Mouse (Mus musculus): ENCODE data around the gene Btbd1.
"Not testable (repeated sequence)": the region's sequence is repeated elsewhere in the genome, so short reads cannot be mapped to it uniquely, and the experiment has no call there.

The Btbd1 gene

GRCm38 (mm10) chr7:81849633-81850032, 20.4 kb upstream of the Btbd1 start:
- DNase-seq (ENCODE audit: low spot score) = no peak

DNA sequence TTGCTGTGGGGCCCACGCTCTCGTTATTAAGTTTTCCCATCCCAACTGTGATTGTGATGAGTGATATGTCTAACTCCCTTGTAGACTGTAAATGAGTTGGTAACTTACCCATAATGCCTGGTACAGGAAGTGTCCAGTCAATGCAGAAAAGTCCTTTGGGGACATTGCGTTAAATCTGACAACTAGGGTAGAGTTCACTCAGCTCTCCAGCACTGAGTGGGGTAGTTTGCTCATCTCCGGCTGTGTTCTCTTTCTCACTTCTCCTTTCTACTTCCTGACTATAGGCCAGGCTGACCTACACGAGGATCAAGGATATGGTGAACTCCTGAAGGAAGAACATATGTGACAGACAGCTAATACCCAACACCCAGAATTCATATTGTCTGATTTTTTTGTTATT, 20.0 kb upstream of the Btbd1 start:
- DNase-seq (ENCODE audit: low spot score) = no peak

DNA sequence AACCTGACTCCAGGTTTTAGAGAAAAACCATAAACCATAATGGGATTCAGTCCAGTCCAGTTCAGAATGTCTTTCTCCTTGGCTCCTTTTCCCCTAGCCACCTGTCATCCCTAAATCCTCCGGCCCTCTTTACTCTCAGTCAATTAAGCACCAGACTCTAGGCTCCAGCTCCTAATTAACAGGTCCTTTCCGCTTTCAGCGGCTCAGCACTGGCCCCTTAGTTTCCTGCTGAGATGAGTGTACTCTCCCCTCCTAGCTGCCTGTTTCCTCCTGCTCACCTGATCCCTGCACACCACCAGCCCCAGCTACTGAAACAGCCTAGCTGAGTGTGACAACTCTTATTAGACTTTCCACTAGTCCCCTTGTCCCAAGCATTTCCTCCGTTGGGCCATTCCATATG, 18.5 kb upstream of the Btbd1 start:
- DNase-seq (ENCODE audit: low spot score) = no peak

DNA sequence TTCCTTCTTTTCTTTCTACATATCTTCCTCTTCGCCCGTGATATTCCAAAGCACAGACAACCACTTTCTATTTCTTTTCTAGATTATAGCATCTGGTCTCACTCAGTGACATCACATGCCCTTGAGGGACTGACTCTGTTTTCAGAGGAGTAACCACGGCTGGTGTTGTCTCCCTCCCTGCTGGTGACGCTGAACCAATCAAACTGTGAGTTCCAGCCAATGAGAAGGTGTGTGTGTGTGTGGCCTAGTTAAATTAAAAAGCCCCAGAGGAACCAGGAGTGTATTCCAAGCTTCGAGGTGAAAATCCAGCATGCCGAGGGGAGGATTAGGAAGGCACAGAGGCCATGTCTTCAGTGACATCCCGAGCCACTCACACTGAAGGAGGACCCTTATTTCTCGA, 17.8 kb upstream of the Btbd1 start:
- no peak for DNase-seq (ENCODE audit: low spot score)

- no peak for DNase-seq (ENCODE audit: low spot score)
Measured at GRCm38 (mm10) chr7:81846008-81846407, 16.8 kb upstream of the Btbd1 start.

DNA sequence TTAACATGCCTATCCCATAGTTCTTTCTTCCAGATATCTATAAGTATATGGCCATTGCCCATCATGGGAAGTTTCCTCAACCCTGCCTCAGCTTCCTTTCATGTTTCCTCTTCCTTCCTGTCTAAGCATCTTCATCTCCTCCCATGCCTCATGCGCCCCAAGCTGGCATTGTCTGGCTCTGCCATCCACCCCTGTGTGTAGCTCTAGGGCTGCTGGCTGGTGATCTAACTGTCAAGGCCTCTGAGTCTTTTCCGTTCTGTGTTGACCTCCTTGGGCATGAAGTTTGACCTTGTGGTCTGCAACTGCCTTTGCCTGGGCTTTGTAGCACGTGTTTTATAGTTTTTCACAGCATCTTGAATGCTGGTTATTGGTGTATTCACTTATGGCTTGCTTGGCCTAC, 16.1 kb upstream of the Btbd1 start:
- DNase-seq (ENCODE audit: low spot score) = no peak

GRCm38 (mm10) chr7:81844801-81845200, 15.6 kb upstream of the Btbd1 start:
- DNase-seq (ENCODE audit: low spot score) = no peak

DNA sequence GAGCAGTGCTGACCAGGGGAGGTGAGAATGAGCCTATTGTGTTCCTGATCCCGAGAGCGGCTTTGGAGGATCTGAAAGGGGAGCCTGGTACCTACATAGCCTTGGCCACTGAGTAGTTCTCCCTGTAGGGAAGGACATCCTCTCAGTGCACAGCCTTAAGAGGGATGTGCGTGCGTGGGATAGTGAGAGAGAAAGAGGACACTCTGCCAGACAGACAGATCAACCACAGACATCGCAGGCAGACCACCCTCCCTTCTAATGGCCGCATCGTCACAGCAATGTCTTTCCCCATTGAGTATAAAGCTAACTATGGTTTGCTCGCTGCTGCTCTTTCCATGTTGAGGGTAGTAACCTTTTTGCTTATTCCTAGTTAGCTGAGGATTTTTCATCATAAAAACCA, 14.7 kb upstream of the Btbd1 start:
- no peak for DNase-seq (ENCODE audit: low spot score)

GRCm38 (mm10) chr7:81842998-81843397, 13.8 kb upstream of the Btbd1 start:
- DNase-seq (ENCODE audit: low spot score) = no peak

DNA sequence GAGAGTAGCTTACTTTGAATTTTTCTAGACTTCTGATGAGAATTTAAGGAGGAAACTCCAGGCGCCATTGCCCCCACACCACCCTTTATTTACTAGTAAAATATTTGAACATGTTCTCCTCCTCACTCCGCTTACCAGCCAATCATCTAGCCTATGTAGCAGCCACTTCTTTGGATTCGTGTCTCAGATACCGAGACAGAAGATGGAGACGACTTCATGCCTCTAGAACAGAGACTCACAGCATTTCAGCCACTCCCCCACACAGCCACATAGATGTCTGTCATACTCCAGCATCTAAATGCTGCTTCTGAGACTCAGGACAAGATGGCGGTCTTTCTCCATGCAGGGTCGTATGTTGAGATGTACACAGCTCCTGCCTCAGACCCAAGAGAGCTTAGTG, 12.9 kb upstream of the Btbd1 start:
- no peak for DNase-seq (ENCODE audit: low spot score)

GRCm38 (mm10) chr7:81841439-81841838, 12.2 kb upstream of the Btbd1 start:
- DNase-seq (ENCODE audit: low spot score) = no peak

- no peak for DNase-seq (ENCODE audit: low spot score)
Measured at GRCm38 (mm10) chr7:81840661-81841181, 11.5 kb upstream of the Btbd1 start.

GRCm38 (mm10) chr7:81839746-81840145, 10.5 kb upstream of the Btbd1 start:
- DNase-seq (ENCODE audit: low spot score) = no peak

GRCm38 (mm10) chr7:81837771-81838170, 8.5 kb upstream of the Btbd1 start:
- DNase-seq (ENCODE audit: low spot score) = not testable (repeated sequence)

- DNase-seq (ENCODE audit: low spot score) = no peak
Measured at GRCm38 (mm10) chr7:81835430-81835829, 6.2 kb upstream of the Btbd1 start.

DNA sequence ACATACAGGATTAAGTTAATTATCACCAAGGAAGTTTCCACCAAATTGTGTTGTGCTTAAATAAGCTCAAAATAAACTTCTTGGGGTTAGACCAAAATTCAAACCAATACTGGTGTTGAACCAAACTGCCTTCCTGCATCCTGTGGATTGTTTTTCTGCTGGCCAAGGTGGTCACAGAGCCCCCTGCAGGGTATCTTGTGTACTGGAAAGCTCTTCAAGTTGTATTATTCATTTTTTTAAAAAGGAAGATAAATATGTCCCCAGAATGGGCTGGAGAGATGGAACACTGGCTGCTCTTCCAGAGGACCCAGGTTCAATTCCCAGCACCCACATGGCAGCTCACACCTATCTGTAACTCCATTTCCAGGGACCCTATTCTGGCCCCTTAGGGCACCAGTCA, 5.6 kb upstream of the Btbd1 start:
- no peak for DNase-seq (ENCODE audit: low spot score)

DNA sequence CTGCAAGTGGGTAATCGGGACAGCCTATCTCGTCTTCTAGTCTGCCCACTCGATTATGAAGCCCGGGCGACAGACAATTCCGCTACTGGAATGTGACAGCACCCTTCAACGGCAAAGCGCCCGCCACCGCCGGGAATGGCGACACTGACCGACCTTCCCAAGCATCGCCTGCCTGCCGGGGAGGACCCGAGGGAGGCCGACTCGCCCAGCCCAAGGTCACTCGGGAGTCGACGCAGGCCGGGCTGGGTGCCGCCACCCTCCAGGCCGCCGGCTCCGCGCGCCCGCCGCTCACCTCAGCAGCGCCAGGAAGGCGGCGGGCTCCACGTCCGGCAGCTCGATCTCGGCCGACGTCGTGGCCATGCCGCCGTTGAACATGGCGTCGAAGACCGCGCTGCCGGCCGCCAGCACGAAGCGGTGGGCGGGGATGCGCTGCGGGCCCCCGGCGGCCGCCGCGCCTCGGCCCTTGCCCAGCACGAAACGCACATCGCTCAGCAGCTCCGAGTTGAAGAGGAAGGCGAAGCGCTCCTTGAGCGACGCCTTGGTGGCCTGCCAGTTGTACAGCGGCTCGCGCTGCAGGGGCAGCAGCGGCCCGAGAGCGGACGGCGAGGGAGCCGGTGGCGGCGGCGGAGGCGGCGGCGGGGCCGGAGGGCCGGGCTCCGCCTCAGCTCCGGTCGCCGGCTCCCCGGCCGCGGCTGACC, 401 bp downstream of the Btbd1 start:
- DNase-seq (ENCODE audit: low spot score) = peak; percentile 41

- no peak for DNase-seq (ENCODE audit: low spot score)
Measured at GRCm38 (mm10) chr7:81827806-81828667, 1.2 kb downstream of the Btbd1 start.

DNA sequence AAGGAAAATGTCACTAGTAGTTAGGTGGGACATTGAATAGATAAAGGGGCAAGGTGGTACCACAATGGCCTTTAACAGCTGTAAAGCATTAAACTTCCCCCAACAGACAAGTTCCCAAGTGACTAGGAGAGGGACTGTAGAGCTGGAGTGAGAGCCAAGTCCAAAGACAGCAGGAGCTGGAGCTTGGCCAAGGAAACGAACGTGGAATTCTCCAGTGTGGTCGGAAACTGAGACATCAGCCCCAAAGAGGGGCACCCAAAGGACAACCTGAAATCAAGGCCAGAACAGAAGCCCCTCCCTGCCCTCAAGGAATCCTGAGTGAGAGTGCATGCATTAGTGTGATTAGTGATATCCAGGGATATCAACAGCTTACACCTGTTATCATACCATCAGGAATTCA, 3.9 kb downstream of the Btbd1 start:
- DNase-seq (ENCODE audit: low spot score) = no peak

DNA sequence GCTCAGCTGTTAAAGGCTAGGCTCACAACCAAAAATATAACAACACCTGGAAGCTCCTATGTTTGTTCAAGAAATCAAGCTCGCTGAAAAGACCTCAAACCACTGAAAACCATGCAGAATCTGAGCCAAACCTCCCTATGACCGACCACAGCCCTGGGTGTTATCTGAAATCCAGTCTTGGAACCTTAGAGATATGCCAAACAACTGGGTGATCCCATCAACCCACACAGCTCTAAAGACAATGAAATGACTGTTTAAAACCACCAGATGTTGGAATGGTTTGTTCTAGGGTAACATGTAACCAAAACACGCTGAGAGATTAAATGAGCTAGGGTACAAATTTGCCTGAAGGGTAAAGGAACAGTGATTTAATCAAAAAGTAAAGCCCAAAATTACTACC, 4.3 kb downstream of the Btbd1 start:
- DNase-seq (ENCODE audit: low spot score) = no peak

DNA sequence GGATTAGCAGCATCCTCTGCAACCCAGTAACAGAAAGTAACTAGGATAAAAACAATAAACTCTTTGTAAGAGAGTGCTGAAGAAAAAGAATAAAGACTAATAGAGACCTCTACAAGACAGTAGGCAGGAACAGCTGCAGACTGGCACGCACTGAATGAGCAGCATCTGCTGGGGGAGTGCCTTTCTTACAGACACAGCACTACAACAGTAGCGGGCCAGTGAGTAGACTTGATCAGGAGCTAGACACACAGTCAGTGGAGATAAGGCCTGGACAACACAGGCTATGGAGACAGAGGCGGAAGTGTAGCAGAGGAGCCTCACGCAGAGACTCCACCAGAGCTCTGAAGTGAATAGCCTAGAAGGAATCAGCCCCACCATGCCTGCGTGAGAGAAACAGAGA, 23.2 kb downstream of the Btbd1 start:
- no peak for DNase-seq (ENCODE audit: low spot score)

DNA sequence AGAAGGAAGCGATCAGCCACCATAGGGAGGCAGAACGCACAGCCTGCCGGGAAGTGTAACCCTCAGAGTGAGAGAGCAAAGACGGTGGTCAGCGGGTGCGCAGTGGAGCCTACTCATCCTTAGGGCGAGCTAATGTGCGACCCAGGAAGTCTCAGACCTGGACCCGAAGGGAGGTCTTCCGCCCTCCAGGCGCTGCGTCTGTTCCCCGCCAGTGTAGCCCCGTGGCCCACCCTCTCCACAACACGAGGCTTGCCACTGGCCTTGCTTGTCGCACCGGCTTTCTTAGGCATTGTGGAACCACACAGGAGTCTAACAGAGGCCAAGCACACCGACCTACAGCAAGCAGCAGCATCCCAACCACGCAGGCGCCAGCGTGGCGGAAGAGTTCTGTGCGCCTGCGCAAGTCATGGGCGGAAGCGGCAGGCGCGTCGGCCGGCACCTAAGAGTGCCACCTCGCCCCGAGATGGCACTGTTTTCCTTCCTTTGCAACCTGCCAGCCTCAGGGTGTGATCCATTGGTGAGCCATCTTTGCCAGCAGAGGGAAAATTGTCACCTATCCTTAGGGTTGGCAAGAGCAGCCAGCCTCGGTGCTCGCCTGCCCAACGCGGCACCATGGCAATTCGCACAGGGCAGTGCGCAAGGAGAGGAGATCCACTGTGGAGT, 40.0 kb downstream of the Btbd1 start, which contains the start of gene 3110040N11Rik:
TSS of gene 3110040N11Rik (minus strand) at position 384 of the 663 bp plus-strand sequence.
- peak; percentile 81 for DNase-seq (ENCODE audit: low spot score)

- DNase-seq (ENCODE audit: low spot score) = no peak
Measured at GRCm38 (mm10) chr7:81788536-81788935, 40.7 kb downstream of the Btbd1 start.
